Mouse (Mus musculus): ENCODE data around the gene Dnmt1. TPM values are rescaled to one million over a fixed set of nuclear protein-coding genes. Genes with fewer than 3 reads are reported as not detected.

Dnmt1 gene
- polyA plus RNA-seq, 1 experiment from 2014 or later, result 35.2 TPM

GRCm38 (mm10) chr9:20888386-20888765, 71.3 kb downstream of the Dnmt1 start:
- H3K4me1 ChIP-seq (ENCODE audit: control insufficient read depth in 2 of 2, insufficient read depth in 2 of 2, low read length in 2 of 2), result peaks cover 7 to 10% of the 10 kb centered on the region in 2 experiments
- peak overlapping the region; percentile 89 to 95 for H3K4me3 ChIP-seq (ENCODE audit: control insufficient read depth in 1 of 2, insufficient read depth in 1 of 2, low read depth in 1 of 2, low read length in 2 of 2)
- H3K27ac ChIP-seq (replicated peaks in 1 of 2; ENCODE audit: control insufficient read depth in 1 of 2, insufficient read depth in 1 of 2, low read depth in 2 of 2, low read length in 2 of 2), result peak overlapping the region; percentile 9 to 95; a peak in 3 of 4 replicates
- under 1% methylated on average over 26 of the region's 30 CpGs for WGBS
- H3K27me3 ChIP-seq (ENCODE audit: control insufficient read depth, insufficient read depth, low read length), result no peaks in the 10 kb centered on the region
- H3K36me3 ChIP-seq (ENCODE audit: control insufficient read depth, insufficient read depth, low read length), result peaks cover 41% of the 10 kb centered on the region
- H3K9me3 ChIP-seq (ENCODE audit: control insufficient read depth, low read length), result no peaks in the 10 kb centered on the region
- peak overlapping the region; percentile 93 for H3K4me2 ChIP-seq (ENCODE audit: low read length)
- ATAC-seq (ENCODE audit: insufficient number of reproducible peaks, insufficient read depth, low FRiP score, low read depth), result no peak; the same call in 1 of the 2 replicates
- peak overlapping the region; percentile 92 for H3K9ac ChIP-seq (ENCODE audit: low read length)

GRCm38 (mm10) chr9:20887704-20888385, 71.8 kb downstream of the Dnmt1 start, which contains the start of gene Ppan:
Ppan (plus strand) TSS chr9:20888175.
- H3K4me2 ChIP-seq (ENCODE audit: low read length), result peak within 1 kb of the TSS; percentile 93
- H3K36me3 ChIP-seq (ENCODE audit: control insufficient read depth, insufficient read depth, low read length), result peaks cover 37% of the 10 kb centered on the region
- peak; percentile 91 for ATAC-seq (ENCODE audit: insufficient number of reproducible peaks, insufficient read depth, low FRiP score, low read depth)
- no peaks in the 10 kb centered on the region for H3K9me3 ChIP-seq (ENCODE audit: control insufficient read depth, low read length)
- H3K4me3 ChIP-seq (ENCODE audit: control insufficient read depth in 1 of 2, insufficient read depth in 1 of 2, low read depth in 1 of 2, low read length in 2 of 2), result peak within 1 kb of the TSS; percentile 89 to 95
- WGBS, result under 1% methylated on average over 38 of the region's 43 CpGs
- H3K27me3 ChIP-seq (ENCODE audit: control insufficient read depth, insufficient read depth, low read length), result no peaks in the 10 kb centered on the region
- peak within 1 kb of the TSS; percentile 92 for H3K9ac ChIP-seq (ENCODE audit: low read length)
- peaks cover 7 to 10% of the 10 kb centered on the region in 2 experiments for H3K4me1 ChIP-seq (ENCODE audit: control insufficient read depth in 2 of 2, insufficient read depth in 2 of 2, low read length in 2 of 2)
- H3K27ac ChIP-seq (replicated peaks in 1 of 2; ENCODE audit: control insufficient read depth in 1 of 2, insufficient read depth in 1 of 2, low read depth in 2 of 2, low read length in 2 of 2), result peak within 1 kb of the TSS; percentile 87 to 95

GRCm38 (mm10) chr9:20887191-20887590, 72.5 kb downstream of the Dnmt1 start:
- Histone ChIP-seq H3K27me3 (ENCODE audit: control insufficient read depth, insufficient read depth, low read length) (no peaks in the 10 kb centered on the region), H3K4me1 (ENCODE audit: control insufficient read depth in 2 of 2, insufficient read depth in 2 of 2, low read length in 2 of 2) (peaks cover 7 to 10% of the 10 kb centered on the region in 2 experiments), H3K36me3 (ENCODE audit: control insufficient read depth, insufficient read depth, low read length) (peaks cover 31% of the 10 kb centered on the region), H3K9ac (ENCODE audit: low read length) (no peak overlapping the region), H3K4me2 (ENCODE audit: low read length) (peak overlapping the region; percentile 93; the same call in 1 of the 2 replicates), H3K27ac (replicated peaks in 1 of 2; ENCODE audit: control insufficient read depth in 1 of 2, insufficient read depth in 1 of 2, low read depth in 2 of 2, low read length in 2 of 2) (peak overlapping the region in 1 of 2 experiments; percentile 95; a peak in 2 of 4 replicates), H3K9me3 (ENCODE audit: control insufficient read depth, low read length) (no peaks in the 10 kb centered on the region), H3K4me3 (ENCODE audit: control insufficient read depth in 1 of 2, insufficient read depth in 1 of 2, low read depth in 1 of 2, low read length in 2 of 2) (no peak overlapping the region)
- ATAC-seq (ENCODE audit: insufficient number of reproducible peaks, insufficient read depth, low FRiP score, low read depth), result no peak
- WGBS, result 88% methylated on average over 6 of the region's 6 CpGs

GRCm38 (mm10) chr9:20886563-20886962, 73.1 kb downstream of the Dnmt1 start:
- Histone ChIP-seq H3K4me3 (ENCODE audit: control insufficient read depth in 1 of 2, insufficient read depth in 1 of 2, low read depth in 1 of 2, low read length in 2 of 2) (no peak overlapping the region), H3K4me1 (ENCODE audit: control insufficient read depth in 2 of 2, insufficient read depth in 2 of 2, low read length in 2 of 2) (peaks cover 7 to 10% of the 10 kb centered on the region in 2 experiments), H3K9me3 (ENCODE audit: control insufficient read depth, low read length) (no peaks in the 10 kb centered on the region), H3K9ac (ENCODE audit: low read length) (no peak overlapping the region), H3K36me3 (ENCODE audit: control insufficient read depth, insufficient read depth, low read length) (peaks cover 24% of the 10 kb centered on the region), H3K27ac (replicated peaks in 1 of 2; ENCODE audit: control insufficient read depth in 1 of 2, insufficient read depth in 1 of 2, low read depth in 2 of 2, low read length in 2 of 2) (no peak overlapping the region), H3K4me2 (ENCODE audit: low read length) (no peak overlapping the region), H3K27me3 (ENCODE audit: control insufficient read depth, insufficient read depth, low read length) (no peaks in the 10 kb centered on the region)
- WGBS, result 91% methylated on average over 2 of the region's 2 CpGs
- ATAC-seq (ENCODE audit: insufficient number of reproducible peaks, insufficient read depth, low FRiP score, low read depth), result no peak

- peak within 1 kb of the TSS; percentile 93 to 94 for H3K27ac ChIP-seq (replicated peaks in 1 of 2; ENCODE audit: control insufficient read depth in 1 of 2, insufficient read depth in 1 of 2, low read depth in 2 of 2, low read length in 2 of 2)
- H3K4me2 ChIP-seq (ENCODE audit: low read length), result peak within 1 kb of the TSS; percentile 84
- ATAC-seq (ENCODE audit: insufficient number of reproducible peaks, insufficient read depth, low FRiP score, low read depth), result no peak
- 84% methylated on average over 13 of the region's 13 CpGs for WGBS
- no peaks in the 10 kb centered on the region for H3K36me3 ChIP-seq (ENCODE audit: control insufficient read depth, insufficient read depth, low read length)
- no peaks in the 10 kb centered on the region for H3K9me3 ChIP-seq (ENCODE audit: control insufficient read depth, low read length)
- no peaks in the 10 kb centered on the region for H3K27me3 ChIP-seq (ENCODE audit: control insufficient read depth, insufficient read depth, low read length)
- H3K4me3 ChIP-seq (ENCODE audit: control insufficient read depth in 1 of 2, insufficient read depth in 1 of 2, low read depth in 1 of 2, low read length in 2 of 2), result peak within 1 kb of the TSS; percentile 46 to 54
- peak within 1 kb of the TSS; percentile 84 for H3K9ac ChIP-seq (ENCODE audit: low read length)
- peaks cover 4 to 5% of the 10 kb centered on the region in 2 experiments; a peak in 2 of 4 replicates for H3K4me1 ChIP-seq (ENCODE audit: control insufficient read depth in 2 of 2, insufficient read depth in 2 of 2, low read length in 2 of 2)
These were observed 80.4 kb downstream of the Dnmt1 start, which contains the start of gene Angptl6 for GRCm38 (mm10) chr9:20879097-20879792. Angptl6 (minus strand) TSS chr9:20879727.

- ATAC-seq (ENCODE audit: insufficient number of reproducible peaks, insufficient read depth, low FRiP score, low read depth), result no peak
These were observed 81.0 kb downstream of the Dnmt1 start for GRCm38 (mm10) chr9:20878710-20879065.

GRCm38 (mm10) chr9:20878041-20878709, 81.5 kb downstream of the Dnmt1 start:
- under 1% methylated on average over 69 of the region's 69 CpGs for WGBS
- Histone ChIP-seq H3K4me1 (ENCODE audit: control insufficient read depth in 2 of 2, insufficient read depth in 2 of 2, low read length in 2 of 2) (peaks cover 4 to 5% of the 10 kb centered on the region in 2 experiments; a peak in 2 of 4 replicates), H3K27me3 (ENCODE audit: control insufficient read depth, insufficient read depth, low read length) (no peaks in the 10 kb centered on the region), H3K36me3 (ENCODE audit: control insufficient read depth, insufficient read depth, low read length) (0 out of 2 replicates have a peak, but pooled peaks cover under 1% of the 10 kb centered on the region), H3K27ac (replicated peaks in 1 of 2; ENCODE audit: control insufficient read depth in 1 of 2, insufficient read depth in 1 of 2, low read depth in 2 of 2, low read length in 2 of 2) (peak overlapping the region; percentile 93 to 94), H3K9me3 (ENCODE audit: control insufficient read depth, low read length) (no peaks in the 10 kb centered on the region), H3K4me2 (ENCODE audit: low read length) (peak overlapping the region; percentile 84), H3K9ac (ENCODE audit: low read length) (peak overlapping the region; percentile 84), H3K4me3 (ENCODE audit: control insufficient read depth in 1 of 2, insufficient read depth in 1 of 2, low read depth in 1 of 2, low read length in 2 of 2) (peak overlapping the region; percentile 46 to 54)
- peak; percentile 96 for ATAC-seq (ENCODE audit: insufficient number of reproducible peaks, insufficient read depth, low FRiP score, low read depth)

More at GRCm38 (mm10) chr9:20878710-20879065, 81.0 kb downstream of the Dnmt1 start:
- Histone ChIP-seq H3K9me3 (ENCODE audit: control insufficient read depth, low read length) (no peaks in the 10 kb centered on the region), H3K27me3 (ENCODE audit: control insufficient read depth, insufficient read depth, low read length) (no peaks in the 10 kb centered on the region), H3K4me2 (ENCODE audit: low read length) (peak overlapping the region; percentile 84), H3K4me3 (ENCODE audit: control insufficient read depth in 1 of 2, insufficient read depth in 1 of 2, low read depth in 1 of 2, low read length in 2 of 2) (peak overlapping the region; percentile 46 to 54), H3K4me1 (ENCODE audit: control insufficient read depth in 2 of 2, insufficient read depth in 2 of 2, low read length in 2 of 2) (peaks cover 4 to 5% of the 10 kb centered on the region in 2 experiments; a peak in 2 of 4 replicates), H3K36me3 (ENCODE audit: control insufficient read depth, insufficient read depth, low read length) (no peaks in the 10 kb centered on the region), H3K9ac (ENCODE audit: low read length) (peak overlapping the region; percentile 84), H3K27ac (replicated peaks in 1 of 2; ENCODE audit: control insufficient read depth in 1 of 2, insufficient read depth in 1 of 2, low read depth in 2 of 2, low read length in 2 of 2) (peak overlapping the region; percentile 93 to 94)
- WGBS, result 18% methylated on average over 10 of the region's 10 CpGs

Measured in heart, embryonic 14.5 days (tissue).